Mouse (Mus musculus) liver (tissue): ENCODE data around the gene Mrm2.
A peak's percentile ranks its signal among the peaks of the same experiment; 100 is the strongest.
"Not testable (repeated sequence)": the region's sequence is repeated elsewhere in the genome, so short reads cannot be mapped to it uniquely, and the experiment has no call there.

Experiments used
- DNase-seq: peaks from one replicate; pipeline ENCODE4 v3.0.0-alpha.2; 2020; ENCODE audit warnings: mixed read lengths

Gene Mrm2

DNA sequence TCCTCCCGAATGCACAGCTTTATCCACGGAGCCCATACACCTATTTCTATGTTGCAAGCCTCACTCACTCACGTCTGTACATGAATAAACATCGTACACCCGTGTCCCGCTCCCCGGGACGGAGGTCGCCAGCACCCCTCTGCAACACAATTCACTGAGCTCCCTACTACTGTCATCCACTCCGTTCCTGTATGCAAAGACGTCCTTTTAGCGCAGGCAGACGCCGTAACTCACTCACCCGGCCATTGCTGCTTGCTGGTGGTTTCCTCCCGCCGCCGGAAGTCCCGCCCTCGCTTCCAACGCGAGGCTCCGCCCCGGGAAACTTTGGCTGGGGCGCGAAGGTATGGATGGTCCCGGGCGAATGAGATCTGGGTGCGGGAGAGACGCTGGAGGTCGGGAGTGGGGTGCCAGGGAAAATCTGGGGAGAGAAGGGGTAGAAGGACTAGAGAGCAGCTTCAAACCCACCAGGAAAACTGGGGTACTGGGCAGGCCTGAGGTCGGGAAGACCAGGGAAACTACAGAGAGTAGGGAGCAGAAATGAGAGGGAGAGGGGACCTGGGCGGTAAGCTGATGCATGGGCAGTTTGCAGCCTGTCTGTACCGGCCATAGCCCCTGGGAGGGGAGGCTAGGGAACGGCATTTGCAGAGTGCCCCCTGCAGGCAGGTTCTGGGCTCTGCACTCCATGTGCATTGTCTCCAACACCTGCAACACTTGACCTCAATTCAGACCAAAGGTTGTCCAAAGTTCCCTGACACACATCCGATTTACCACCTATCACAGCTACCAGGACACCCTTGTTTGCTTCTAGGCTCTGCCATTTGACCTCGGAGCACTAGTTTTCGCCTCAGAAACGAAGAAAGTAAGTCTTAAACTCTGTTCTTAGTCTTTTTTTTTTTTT, at the start of gene Mrm2:
TSS of gene Mrm2 (minus strand) at position 284 of the 898 bp plus-strand sequence.
- DNase-seq: peak; percentile 88

DNA sequence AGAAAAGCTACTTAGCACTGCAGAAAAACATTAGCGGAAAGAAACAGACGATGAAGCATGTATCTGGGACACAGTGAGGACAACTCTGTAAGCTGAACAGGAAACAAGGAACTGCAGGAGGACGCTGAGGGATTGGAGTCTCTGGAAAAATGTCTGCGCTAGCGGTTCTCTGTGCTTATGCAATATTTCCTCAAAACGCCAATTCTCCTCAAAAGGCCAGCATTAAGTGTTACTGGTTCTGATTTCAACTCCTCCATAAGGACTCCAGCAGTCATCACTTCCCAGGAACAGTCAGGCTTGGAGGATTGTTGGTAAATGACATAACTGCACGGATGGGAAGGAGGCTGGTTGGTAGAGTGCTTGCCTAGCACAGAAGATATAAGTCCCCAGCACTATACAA, 49.5 kb upstream of the Mrm2 start:
- DNase-seq: no peak

DNA sequence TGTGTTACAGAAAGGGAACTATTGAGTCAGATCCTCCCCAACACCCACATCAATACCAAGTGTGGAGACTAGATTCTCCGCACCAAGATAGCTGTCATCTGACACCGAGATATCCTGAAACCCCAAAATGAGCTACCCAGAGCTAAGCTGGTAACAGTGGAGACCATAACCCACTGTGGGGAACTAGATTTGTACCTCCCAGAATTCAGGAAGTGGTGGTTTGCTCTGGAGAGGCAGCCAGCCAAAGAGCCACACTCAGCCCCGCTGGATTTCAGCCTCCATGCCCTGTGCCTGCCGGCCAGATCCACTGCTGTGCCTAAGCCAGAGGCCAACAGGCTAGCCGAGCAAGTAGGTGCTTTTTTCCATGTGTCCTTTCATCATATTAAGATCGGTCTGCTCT, 47.6 kb upstream of the Mrm2 start:
- no peak for DNase-seq

DNA sequence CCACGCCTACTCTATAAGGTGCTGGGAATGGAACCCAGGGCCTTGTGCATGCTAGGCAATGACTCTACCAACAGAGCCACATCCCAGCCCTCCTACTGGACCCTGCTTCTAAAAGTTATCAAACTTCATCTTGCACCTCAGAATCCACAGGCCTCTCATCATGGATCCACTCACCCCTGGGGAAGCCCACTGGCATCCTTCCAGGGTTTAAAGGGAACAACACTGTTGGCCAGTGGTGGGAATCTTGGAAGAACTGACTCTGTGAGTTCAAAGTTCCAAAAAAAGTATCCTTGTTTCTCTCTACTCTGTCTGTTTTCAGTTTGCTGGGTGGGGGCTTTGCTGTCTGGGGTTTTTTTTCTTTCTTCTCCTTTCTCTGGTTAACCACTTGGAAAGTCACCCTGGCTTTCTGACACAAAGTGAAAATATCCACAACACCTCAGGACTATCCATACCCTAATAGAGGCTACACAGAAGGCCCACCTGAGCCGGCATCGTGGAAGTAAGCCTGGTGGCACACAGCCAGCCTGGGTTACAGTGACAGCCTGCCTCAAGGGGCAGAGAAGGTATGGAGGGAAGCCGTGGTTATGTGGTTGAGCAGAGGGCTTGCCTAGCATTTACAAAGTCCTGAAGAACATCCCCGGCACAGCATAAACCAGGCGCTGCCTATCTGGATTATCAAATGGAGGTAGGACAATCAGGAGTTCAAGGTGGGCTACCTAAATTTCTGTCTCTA, 46.6 kb upstream of the Mrm2 start:
- no peak for DNase-seq

DNA sequence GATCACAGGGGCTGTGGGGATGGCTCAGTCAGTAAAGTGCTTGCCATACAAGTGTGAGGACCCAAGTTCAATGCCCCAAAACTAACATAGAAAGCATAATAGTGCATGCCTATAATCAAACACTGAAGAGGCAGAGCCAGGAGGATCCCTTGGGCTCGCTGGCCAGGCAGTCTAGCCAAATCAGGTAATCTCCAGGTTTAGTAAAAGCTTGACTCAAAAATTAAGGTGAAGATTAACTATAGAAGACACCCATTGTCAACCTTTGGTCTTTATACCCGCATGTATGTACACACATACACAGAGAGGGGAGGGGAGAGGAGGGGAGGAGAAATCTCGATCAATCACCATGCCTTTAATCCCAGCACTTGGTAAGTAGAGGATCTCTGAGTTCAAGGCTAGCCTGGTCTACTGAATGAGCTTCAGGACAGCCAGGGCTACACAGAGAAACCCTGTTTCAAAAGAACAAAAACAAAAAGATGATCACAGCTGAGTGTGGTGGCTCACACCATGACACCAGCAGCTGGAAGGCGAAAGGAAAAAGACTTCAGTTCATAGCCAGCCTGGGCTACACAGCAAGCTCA, 43.6 kb upstream of the Mrm2 start:
- DNase-seq: no peak

DNA sequence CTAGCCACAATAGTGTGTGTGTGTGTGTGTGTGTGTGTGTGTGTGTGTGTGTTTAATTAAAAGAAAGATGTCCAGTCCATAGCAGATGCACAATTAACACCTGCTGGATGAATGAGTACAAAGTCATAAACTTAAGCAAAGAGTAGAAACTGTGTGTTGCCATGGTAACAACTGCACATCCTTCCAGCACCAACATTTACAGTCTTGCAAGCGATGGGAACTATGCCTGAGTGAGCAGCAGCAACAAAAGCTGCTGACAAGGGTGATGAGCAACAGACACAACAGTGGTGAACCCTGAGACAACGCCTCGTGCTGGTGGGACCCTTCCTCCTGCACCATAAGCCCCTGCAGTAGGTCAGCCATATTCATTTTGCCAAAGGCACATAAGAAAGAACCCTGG, 42.5 kb upstream of the Mrm2 start:
- no peak for DNase-seq

DNA sequence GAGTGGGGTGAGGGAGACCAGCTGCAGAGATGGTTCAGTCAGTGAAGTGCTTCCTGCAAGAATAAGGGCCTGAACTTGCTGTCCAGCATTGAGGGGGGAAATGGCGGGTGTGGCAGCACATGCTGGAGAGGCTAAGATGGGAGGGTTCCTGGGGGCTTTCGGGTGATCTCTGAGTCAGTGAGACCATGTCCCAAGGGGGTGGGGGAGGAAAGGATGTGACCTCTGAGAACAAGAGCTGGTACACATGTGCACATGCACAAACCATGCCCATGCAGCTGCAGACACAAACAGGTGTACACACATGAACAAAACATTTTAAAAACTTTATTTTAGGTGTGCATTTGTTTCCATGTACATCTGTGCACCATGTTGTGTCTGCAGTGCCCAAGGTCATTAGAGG, 42.0 kb upstream of the Mrm2 start:
- DNase-seq: no peak

DNA sequence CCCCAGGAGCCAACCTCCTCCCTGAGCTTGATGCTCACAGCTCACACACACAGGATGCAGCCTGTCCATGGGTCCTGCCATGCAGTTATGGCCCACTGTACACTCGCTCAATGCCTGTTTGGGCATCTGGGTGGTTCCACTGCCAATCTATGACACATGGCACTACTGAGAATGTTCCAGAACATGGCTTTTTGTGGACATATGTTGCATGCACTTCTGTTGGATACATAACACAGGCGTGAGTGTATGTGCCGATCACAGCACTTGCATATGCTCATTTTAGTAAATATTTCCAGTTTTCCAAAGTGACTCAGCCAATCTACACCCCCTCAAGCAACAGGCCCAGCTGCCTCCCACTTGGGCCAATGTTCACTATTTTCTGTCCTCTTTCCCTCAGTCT, 40.0 kb upstream of the Mrm2 start:
- no peak for DNase-seq

DNA sequence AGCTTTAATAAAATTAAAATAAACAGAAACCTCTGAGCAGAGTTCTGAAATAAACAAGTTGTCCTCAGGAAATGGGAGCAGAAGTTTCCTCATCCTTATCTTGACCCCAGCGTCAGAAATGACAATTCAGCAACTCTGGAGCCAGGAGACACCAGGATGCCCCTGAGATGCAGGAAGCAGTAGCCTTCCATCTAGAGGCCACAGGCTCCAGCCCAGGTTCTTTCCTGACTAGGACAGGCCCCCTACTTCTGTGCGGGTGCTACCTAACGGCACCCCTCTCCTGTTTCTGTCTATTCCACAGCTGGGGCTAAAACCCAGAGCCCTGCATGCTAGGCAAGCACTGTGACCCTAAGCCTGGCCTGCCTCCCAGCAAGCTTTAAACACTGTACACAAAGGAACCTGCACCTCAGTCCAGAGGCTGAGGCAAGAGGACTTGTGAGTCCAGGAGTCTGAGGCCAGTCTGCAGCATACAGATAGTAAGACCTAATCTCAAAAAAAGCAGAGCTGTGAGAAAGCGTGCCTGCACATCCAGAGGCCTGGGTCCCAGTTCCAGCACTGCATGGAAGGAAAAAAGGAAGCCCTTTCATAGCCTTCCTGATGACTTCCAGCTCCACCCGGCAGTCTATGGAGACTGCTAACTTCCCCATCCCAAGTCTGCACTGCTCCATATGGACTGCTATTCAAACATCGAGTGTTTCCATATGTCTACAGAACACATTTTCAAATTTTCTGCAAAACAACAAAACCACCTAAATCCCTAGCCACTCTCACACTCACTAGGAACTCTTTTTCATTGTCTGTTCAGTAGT, 39.0 kb upstream of the Mrm2 start:
- DNase-seq: peak; percentile 10

DNA sequence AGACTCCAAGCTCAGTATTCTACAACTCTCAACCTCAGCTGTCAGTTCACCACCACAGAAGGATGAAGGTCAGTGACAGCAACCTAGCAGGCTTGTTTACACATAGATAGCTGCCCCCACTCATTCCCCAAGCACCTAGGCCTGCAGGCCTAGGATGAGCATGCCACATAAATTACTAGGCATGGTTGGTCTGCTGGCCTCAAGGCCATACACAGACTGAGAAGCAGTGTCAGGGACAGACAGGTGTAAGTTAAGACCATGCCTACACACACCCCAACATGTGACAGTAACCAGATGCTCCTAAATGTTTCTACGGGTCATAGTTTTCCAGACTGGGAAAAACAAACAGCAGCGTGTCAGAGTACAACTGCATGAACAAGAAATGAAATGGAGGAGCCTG, 37.8 kb upstream of the Mrm2 start:
- no peak for DNase-seq

DNA sequence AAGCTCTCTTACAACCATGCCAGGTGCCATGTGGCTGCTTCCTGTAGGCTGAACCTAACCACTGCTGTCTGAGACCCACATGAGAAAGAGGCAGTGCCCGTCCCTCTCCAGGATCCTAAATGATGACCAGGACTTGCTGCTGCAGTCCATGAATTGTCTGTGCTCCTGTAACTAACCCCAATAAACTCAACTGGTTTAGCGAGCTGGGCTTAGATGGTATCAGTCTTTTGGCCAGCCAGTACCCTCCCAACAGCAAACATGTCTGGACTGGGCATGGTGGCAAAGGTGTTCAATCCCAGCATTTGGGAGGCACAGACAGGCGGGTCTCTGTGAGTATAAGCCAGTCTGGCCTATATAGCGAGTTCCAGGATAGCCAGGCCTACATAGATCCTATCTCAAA, 37.2 kb upstream of the Mrm2 start:
- no peak for DNase-seq

DNA sequence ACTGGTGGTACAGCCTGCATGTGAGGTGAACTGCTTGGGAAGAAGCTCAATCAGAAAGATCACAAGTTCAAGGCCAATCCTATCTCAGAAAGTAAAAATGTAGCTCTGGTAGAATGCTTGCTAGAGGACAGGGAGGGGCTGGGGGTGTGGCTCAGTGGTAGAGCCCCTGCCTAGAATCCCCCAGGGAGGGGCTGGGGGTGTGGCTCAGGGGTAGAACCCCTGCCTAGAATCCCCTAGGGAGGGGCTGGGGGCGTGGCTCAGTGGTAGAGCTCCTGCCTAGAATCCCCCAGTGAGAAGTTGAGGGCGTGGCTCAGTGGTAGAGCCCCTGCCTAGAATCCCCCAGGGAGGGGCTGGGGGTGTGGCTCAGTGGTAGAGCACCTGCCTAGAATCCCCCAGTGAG, 36.4 kb upstream of the Mrm2 start:
- DNase-seq: not testable (repeated sequence)

DNA sequence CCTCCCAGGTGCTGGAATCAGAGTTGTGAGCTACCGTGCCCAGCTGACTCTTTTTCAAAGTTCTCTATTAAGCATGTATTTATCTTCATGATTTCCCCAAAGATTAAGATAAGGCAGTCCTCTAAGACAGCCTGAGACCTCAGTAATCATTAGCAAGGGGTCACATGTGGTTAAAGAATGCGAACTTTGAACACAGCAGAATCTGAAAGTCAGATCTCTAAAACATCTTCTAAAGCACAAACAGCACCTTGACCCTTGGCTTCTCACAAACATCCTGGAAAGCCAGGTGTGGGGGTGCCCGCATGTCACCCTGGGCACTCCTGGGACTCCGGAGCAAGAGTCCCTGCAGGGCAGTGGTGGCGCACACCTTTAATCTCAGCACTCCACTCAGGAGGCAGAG, 32.7 kb upstream of the Mrm2 start:
- DNase-seq: no peak

DNA sequence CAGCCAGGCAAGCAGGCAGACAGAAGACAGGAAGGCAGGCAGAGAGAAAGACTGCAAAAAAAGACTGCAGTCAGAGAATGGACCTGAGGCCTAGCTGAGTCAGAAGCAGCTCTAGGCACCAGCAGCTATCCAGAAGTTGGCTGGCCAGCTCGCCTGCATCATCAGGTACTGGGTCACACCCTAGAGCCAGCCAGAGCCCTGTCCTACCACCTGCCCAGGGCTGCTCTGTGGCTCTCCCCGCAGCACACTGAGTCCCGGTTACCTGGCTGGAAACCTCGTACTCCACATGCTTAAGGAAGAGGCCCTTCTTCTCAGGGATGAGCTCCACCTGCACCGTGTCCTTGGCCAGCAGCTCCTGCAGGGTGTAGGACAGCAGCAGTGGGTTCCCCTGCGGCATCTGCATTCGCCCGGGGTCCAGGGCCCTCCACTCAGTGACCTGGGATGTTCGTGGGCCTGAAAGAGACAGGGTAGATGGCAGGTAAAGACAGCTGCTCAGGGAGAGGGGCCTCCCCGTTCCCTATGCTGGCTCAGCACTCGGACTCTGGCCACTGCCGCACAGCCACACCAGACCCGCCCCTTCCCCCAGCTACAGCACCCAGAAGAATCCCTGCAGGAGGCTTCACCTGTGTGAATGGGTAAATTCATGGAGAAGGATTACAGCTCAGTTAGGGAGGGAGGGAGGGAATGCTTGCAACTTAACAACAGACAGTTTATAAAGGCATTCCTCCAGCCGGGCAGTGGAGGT, 28.4 kb upstream of the Mrm2 start:
- no peak for DNase-seq

DNA sequence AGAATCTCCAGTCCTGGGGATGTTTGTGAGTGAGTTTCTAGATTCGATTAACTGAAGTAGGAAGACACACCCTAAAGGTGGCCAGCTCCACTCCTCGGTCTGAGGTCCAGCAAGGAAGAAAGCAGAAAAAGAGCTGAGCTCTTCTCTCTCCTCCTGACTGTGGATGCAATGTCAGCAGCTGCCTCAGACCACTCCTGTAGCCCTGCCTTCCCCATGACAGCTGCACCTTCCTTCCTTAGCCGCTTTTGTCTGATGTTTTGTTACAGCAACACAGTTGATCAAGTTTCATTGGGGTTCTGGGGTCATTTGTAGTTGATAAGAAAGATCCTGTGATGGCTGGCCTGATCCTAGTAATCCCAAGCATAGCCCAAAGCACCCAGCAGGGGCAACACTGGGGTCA, 25.8 kb upstream of the Mrm2 start:
- no peak for DNase-seq

DNA sequence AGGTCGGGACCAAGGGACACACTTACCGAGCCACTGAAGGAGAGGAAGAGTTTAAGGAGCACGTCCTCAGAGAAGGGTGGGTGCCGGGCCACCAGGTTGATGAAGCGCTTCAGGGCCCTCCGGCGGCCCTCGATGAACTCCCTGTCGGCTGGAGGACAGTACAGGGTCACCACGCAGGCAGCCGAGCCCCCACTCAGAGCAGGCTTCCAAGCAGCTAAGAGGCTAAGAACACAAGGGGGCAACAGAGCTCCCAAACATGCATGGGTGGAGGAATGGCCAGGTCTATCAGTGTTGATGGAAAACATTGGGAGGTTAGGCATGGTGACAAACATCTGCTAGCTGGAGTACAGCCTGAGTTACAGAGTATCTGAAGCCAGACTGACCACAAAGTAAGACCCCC, 24.2 kb upstream of the Mrm2 start:
- no peak for DNase-seq

DNA sequence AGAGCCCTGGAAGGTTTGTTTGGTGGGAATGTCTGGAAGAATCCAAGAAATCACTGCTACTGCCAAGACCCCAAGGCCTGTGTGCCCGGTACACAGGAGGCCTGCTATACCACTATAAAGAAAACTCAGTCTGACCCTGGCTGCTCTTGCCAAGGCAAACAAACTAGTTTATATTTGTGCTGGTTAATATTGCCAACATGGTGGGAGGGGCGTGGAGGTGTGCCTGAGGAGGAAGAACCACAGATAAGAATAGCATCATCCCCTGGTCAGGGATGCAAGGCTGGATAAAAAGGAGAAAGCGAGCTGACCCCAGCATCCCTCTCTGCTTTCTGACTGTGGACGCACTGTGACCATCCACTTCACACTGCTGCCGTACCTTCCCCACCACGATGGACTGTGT, 20.7 kb upstream of the Mrm2 start:
- DNase-seq: no peak

DNA sequence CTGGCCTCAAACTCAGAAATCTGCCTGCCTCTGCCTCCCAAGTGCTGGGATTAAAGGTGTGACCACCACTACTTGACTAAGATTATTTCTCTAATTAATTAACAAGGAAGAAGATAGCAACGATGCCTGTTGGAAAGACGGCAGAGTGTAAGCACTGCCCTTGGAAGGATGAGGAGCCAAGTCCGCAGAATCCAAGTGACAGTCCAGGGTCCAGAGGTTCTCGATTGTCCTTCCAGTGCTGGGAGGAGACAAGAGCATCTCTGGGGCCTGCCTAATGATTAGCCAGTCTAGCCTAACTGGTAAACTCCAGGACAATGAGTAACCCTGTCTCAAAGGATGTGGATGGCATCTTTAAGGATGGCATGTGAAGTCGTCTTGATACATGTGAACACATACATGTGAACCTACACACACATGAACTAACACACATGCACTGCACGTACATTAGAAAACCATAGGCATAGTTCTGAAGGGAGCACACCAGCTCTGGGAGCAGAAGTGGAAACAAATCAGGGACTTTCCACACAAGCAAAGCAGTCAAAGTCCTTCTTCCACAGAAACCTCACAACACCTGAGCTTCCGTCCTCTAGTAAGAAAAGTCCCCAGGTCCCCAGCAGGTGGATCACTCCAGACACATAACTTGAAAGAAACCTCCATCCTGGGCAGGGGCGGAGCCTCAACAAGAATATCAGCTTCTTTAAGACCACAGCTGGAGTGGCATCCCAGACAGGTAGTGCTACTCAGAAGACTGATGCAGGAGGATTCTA, 19.2 kb upstream of the Mrm2 start:
- DNase-seq: no peak

DNA sequence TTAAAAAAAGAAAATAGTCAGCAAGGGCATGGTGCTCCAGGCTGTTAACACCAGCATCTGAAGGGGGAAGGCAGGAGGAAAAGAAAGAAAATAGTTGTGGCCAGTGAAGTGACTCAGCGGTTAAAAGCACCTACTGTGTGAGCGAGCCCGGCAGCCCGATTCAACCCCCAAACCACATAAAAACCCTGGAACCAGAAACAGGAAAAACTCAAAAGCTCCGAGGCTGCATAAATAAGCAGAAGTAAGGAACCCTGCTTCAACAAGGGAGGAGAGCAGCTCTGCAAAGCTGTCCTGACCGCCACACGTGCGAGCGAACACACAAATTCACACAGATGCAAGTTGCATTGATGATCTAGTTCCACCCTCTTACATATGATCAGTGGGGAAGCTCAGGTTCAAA, 18.2 kb upstream of the Mrm2 start:
- DNase-seq: no peak

DNA sequence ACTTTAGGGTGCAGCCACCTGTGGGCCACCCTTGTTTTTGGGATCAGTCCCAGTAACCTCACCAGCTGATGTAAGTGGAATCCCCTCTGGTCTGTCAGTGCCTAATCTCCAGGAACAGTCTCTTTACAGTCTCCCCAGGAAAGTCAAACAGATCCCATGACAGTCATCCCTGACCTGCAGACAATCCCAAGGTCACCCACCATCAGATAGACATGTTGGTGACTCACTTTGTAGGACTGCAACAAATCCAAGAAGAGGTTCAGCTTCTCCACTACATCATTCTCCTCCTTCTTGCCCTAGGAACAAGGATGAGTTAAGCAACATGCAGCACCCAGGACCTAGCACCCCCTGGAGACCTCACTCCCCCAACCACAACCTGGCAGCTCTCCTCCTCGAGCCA, 14.4 kb upstream of the Mrm2 start:
- no peak for DNase-seq

DNA sequence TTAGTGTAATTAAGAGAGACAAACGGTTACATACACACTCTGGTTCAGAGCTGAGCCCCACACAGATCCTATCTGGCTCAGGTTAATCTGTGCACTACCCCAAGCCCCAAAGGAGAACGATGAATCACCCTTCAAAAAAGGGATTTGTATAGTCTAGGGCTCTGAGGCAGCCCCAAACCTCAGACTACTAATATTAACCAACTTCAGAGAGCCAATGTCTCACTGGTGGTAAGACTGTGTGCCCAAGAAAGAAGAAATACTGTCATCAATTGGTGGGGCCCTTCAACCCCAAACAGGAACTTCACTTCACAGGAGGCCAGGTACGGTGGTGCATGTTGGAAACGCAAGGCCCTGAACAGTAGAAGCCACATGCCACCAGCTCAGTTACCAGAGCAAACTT, 13.5 kb upstream of the Mrm2 start:
- no peak for DNase-seq

DNA sequence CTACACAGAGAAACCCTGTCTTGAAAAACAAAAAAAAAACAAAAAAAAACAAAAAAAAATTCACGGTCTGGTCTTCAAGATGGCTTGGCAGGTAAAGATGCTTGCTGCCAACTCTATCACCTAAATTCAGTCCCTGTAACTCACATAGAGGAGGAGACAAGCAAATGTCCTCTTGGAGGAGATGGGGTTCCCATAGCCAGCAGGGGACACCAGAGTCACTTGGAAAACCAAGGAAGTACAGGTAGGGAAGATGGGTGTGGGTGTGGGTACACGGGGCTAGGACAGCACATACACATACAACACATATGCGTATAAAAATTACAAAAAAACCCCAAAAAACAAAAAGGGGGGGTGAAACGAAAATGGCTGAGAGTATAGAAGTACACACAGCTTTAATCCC, 11.2 kb upstream of the Mrm2 start:
- no peak for DNase-seq
